Mouse (Mus musculus): Measurements from ENCODE around the gene Fam53b. TPM values are rescaled to one million over a fixed set of nuclear protein-coding genes. Genes with fewer than 3 reads are reported as not detected.
A peak's percentile ranks its signal among the peaks of the same experiment; 100 is the strongest.

Fam53b gene
- polyA plus RNA-seq, 1 experiment from 2014 or later: 36.0 TPM

DNA sequence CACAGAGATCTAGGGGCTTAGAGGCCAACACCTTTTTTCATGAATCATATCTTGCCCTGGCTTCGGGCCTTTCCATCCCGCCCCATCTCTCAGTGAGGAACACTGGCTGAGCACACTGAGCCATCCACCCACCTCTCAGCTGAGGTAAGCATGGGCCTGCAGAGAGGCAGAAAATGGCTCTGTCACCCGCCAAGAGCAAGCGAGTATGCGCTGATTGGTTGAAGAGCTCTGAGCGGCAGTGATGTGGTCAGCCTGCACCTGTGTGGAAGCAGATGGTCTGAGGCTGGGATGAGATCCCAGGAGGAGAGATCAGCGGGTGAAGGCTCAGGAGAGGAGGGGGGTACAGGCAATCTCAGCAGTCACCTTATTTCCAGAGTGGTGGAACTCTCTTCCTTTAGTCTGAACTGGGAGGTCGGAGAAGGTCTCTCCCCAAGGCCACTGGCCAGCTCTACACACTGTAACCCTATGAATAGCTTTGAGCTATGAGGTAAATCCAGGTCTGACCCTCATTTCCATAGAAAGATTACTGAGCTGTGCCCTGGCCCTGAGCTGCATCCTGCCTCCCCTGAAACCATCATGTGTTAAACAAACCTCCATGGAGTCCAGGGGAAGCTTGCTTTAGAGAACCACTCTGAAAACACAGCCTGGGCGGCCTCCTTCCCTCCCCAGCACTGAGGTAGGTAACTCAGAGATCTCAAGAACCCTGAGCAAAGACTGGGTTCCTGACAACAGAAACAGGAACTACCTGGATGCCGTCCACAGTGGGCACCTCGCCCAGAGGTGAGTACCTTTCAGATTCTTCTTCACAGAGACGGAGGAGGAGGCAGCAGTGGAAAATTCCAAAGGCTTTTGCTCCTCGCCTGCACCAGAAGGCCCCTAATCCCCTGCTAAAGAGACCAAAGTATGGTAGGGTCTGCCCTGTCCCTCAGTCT lies 6.5 kb downstream of the Fam53b start:
- Histone ChIP-seq H3K4me2 (ENCODE audit: low read depth, low read length) (no peak overlapping the region), H3K9me3 (ENCODE audit: control insufficient read depth, low read length) (no peaks in the 10 kb centered on the region), H3K4me1 (replicated peaks; ENCODE audit: control insufficient read depth, insufficient read depth, low read length) (peaks cover 66% of the 10 kb centered on the region), H3K4me3 (ENCODE audit: low read length) (no peak overlapping the region), H3K27me3 (ENCODE audit: control insufficient read depth, insufficient read depth, low read depth, low read length) (no peaks in the 10 kb centered on the region), H3K9ac (ENCODE audit: low read length) (no peak overlapping the region), H3K36me3 (ENCODE audit: control insufficient read depth, insufficient read depth, low read length) (no peaks in the 10 kb centered on the region), H3K27ac (ENCODE audit: low read length) (peak overlapping the region; percentile 81)
- 70% methylated on average over 13 of the region's 13 CpGs for WGBS
- ATAC-seq (ENCODE audit: low read depth): peak; percentile 25; the same call in 1 of the 2 replicates

DNA sequence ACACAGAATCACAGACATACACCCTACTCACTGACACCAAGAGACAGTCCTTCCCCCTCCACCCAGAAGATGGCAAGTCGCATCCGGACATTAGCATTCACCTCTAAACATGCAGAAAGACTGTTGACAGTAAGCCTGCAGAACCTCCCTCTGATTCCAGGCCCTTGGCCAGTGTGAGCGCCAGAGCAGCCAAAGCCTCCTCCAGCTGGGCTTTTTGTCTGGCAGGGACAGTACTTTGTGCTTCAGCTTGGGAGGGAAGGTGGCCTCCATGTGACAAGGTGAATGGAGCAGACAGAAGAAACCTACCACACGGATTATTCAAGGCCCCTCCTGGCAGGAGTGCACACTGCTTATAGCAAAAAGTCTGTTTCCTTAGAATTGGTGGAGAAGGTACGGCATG lies 7.4 kb downstream of the Fam53b start:
- Histone ChIP-seq H3K27ac (ENCODE audit: low read length) (0 out of 2 replicates have a peak overlapping the region, but pooled peaks have one; percentile 26), H3K27me3 (ENCODE audit: control insufficient read depth, insufficient read depth, low read depth, low read length) (no peaks in the 10 kb centered on the region), H3K4me2 (ENCODE audit: low read depth, low read length) (no peak overlapping the region), H3K9me3 (ENCODE audit: control insufficient read depth, low read length) (no peaks in the 10 kb centered on the region), H3K9ac (ENCODE audit: low read length) (no peak overlapping the region), H3K4me1 (replicated peaks; ENCODE audit: control insufficient read depth, insufficient read depth, low read length) (peaks cover 73% of the 10 kb centered on the region), H3K4me3 (ENCODE audit: low read length) (no peak overlapping the region), H3K36me3 (ENCODE audit: control insufficient read depth, insufficient read depth, low read length) (no peaks in the 10 kb centered on the region)
- 54% methylated on average over 5 of the region's 5 CpGs for whole genome bisulfite sequencing
- ATAC-seq (ENCODE audit: low read depth): no peak

DNA sequence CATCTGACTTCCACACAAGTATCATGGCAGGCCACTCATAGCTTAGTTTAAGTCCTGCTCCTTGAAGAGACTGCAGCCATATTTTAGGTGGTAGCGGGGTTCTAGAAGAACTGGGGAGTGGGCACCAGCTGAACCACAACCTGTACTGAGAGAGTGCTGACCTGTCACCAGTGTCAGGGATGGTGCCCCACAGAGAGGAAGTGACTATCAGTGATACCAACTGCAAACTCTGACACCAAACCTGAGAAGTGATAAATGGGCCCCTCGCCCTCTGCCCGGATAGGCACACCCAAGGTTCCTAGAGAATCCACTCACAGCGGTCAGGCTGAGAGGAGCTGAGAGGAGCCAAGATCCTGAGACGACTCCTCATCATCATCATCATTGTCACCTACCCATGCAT lies 8.7 kb downstream of the Fam53b start:
- Histone ChIP-seq H3K9ac (ENCODE audit: low read length) (no peak overlapping the region), H3K36me3 (ENCODE audit: control insufficient read depth, insufficient read depth, low read length) (no peaks in the 10 kb centered on the region), H3K4me1 (replicated peaks; ENCODE audit: control insufficient read depth, insufficient read depth, low read length) (peaks cover 66% of the 10 kb centered on the region), H3K27ac (ENCODE audit: low read length) (no peak overlapping the region), H3K9me3 (ENCODE audit: control insufficient read depth, low read length) (no peaks in the 10 kb centered on the region), H3K4me2 (ENCODE audit: low read depth, low read length) (no peak overlapping the region), H3K4me3 (ENCODE audit: low read length) (no peak overlapping the region), H3K27me3 (ENCODE audit: control insufficient read depth, insufficient read depth, low read depth, low read length) (no peaks in the 10 kb centered on the region)
- WGBS: 88% methylated on average over 5 of the region's 5 CpGs
- ATAC-seq (ENCODE audit: low read depth): no peak

DNA sequence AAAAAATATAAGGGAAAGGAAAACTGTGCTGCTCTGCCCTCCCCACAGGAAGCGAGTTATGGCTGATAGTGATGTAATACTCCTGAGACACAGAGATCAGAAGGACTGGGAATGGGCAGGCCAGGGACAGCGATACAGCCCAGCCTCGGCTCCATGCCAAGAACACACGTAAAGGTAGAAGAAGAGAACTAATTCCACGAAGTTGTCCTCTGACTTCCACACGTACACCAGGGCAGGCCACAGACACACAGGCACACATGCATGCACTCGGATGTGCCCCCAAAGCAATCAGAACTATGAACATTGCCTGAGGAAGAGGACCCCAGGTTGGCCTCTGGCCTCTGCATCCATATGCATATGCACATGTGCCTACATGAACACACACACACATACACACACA lies 9.2 kb downstream of the Fam53b start:
- ATAC-seq (ENCODE audit: low read depth): no peak
- Histone ChIP-seq H3K4me3 (ENCODE audit: low read length) (no peak overlapping the region), H3K4me2 (ENCODE audit: low read depth, low read length) (no peak overlapping the region), H3K27me3 (ENCODE audit: control insufficient read depth, insufficient read depth, low read depth, low read length) (no peaks in the 10 kb centered on the region), H3K4me1 (replicated peaks; ENCODE audit: control insufficient read depth, insufficient read depth, low read length) (peaks cover 66% of the 10 kb centered on the region), H3K27ac (ENCODE audit: low read length) (no peak overlapping the region), H3K9me3 (ENCODE audit: control insufficient read depth, low read length) (no peaks in the 10 kb centered on the region), H3K36me3 (ENCODE audit: control insufficient read depth, insufficient read depth, low read length) (no peaks in the 10 kb centered on the region), H3K9ac (ENCODE audit: low read length) (no peak overlapping the region; the same call in 1 of the 2 replicates)
- 61% methylated on average over 7 of the region's 7 CpGs for WGBS

DNA sequence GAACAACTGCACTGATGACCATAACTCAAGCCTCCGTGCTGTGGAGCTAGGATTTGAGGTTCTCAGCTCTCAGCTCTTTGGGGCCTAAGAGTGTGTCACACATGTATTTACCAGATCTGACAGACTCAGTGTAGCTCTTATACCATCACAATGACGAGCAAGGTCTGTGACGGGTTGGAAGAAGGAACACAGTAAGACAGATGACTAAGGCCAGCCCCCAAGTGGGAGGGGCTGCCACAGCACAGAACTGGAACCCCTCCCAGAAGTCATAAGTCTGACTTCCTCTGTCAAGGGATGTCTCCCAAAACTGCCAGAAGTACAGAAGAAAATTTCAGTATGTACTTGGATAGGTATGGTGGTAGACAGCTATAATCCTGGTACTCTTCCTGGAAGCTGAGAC lies 9.7 kb downstream of the Fam53b start:
- Histone ChIP-seq H3K9ac (ENCODE audit: low read length) (no peak overlapping the region), H3K36me3 (ENCODE audit: control insufficient read depth, insufficient read depth, low read length) (no peaks in the 10 kb centered on the region), H3K27ac (ENCODE audit: low read length) (no peak overlapping the region), H3K4me1 (replicated peaks; ENCODE audit: control insufficient read depth, insufficient read depth, low read length) (peaks cover 64% of the 10 kb centered on the region), H3K9me3 (ENCODE audit: control insufficient read depth, low read length) (no peaks in the 10 kb centered on the region), H3K4me2 (ENCODE audit: low read depth, low read length) (no peak overlapping the region), H3K4me3 (ENCODE audit: low read length) (no peak overlapping the region), H3K27me3 (ENCODE audit: control insufficient read depth, insufficient read depth, low read depth, low read length) (no peaks in the 10 kb centered on the region)
- ATAC-seq (ENCODE audit: low read depth): no peak
- WGBS: 57% methylated on average over 3 of the region's 3 CpGs

DNA sequence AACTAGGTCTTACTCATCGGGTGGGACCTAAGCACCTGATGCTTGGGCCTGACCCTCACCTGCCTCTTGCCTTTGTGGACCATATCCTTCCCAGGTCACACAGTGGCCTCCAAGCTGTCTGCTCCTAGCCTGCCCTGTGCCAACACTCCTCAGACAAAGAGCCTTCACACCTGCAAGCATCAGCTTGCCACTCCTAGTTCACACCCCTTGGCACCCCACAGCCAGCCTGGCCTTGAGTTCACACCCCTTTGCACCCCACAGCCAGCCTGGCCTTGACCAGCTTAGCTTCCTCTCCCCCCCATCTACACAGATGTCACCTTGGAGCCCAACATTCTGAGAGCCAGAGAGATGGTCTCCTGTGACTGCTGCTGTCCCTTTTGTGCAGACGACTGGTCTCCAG lies 10.3 kb downstream of the Fam53b start:
- no peak overlapping the region for H3K4me2 ChIP-seq (ENCODE audit: low read depth, low read length)
- no peak overlapping the region for H3K27ac ChIP-seq (ENCODE audit: low read length)
- H3K4me3 ChIP-seq (ENCODE audit: low read length): no peak overlapping the region
- H3K9ac ChIP-seq (ENCODE audit: low read length): no peak overlapping the region
- ATAC-seq (ENCODE audit: low read depth): no peak
- peaks cover 58% of the 10 kb centered on the region for H3K4me1 ChIP-seq (replicated peaks; ENCODE audit: control insufficient read depth, insufficient read depth, low read length)
- no peaks in the 10 kb centered on the region for H3K36me3 ChIP-seq (ENCODE audit: control insufficient read depth, insufficient read depth, low read length)
- H3K9me3 ChIP-seq (ENCODE audit: control insufficient read depth, low read length): no peaks in the 10 kb centered on the region
- no peaks in the 10 kb centered on the region for H3K27me3 ChIP-seq (ENCODE audit: control insufficient read depth, insufficient read depth, low read depth, low read length)
- WGBS: 68% methylated on average over 2 of the region's 2 CpGs

DNA sequence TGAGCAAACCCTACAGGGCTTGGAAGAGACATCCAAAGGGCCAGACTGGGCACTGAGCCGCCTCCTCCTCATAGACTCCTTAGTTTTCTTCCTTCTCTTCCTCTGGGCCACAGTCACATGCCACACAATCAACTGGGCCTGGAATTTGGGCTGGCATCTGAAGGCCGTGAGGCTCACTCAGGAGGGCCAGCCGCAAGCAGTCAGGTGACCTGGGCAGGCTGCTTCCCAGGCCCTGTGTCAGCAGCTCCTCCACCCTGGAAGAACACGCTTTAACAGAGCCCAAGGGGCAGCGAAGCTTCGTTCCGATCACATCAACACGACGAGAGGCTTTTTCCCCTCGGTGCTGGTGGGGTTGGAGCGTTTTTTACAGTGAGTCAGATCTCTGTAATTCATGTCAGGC lies 11.0 kb downstream of the Fam53b start:
- no peaks in the 10 kb centered on the region for H3K9me3 ChIP-seq (ENCODE audit: control insufficient read depth, low read length)
- no peak overlapping the region; the same call in 1 of the 2 replicates for H3K27ac ChIP-seq (ENCODE audit: low read length)
- no peak overlapping the region for H3K9ac ChIP-seq (ENCODE audit: low read length)
- H3K4me2 ChIP-seq (ENCODE audit: low read depth, low read length): no peak overlapping the region
- no peaks in the 10 kb centered on the region for H3K36me3 ChIP-seq (ENCODE audit: control insufficient read depth, insufficient read depth, low read length)
- no peak for ATAC-seq (ENCODE audit: low read depth)
- H3K27me3 ChIP-seq (ENCODE audit: control insufficient read depth, insufficient read depth, low read depth, low read length): no peaks in the 10 kb centered on the region
- 76% methylated on average over 11 of the region's 11 CpGs for WGBS
- H3K4me1 ChIP-seq (replicated peaks; ENCODE audit: control insufficient read depth, insufficient read depth, low read length): peaks cover 54% of the 10 kb centered on the region
- no peak overlapping the region for H3K4me3 ChIP-seq (ENCODE audit: low read length)

DNA sequence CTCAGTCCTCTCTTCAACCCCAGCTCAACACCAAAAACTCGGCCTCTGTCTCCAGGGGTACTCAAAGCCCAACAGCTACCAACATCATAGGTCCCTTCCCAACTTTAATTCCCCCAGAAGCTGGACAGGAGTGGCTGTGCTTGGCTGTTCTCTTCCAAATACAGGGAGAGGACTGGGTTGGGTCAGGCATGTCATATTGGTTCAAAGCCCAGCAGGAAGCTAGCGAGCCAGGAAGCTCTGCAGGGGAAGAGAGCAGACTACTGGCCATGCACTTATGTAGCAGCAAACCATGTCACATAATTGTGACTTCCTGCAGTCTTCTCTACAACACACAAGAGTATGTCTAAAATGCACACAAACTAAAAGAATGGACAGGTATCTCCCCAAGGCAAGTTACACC lies 11.6 kb downstream of the Fam53b start:
- no peak overlapping the region for H3K4me2 ChIP-seq (ENCODE audit: low read depth, low read length)
- H3K27me3 ChIP-seq (ENCODE audit: control insufficient read depth, insufficient read depth, low read depth, low read length): no peaks in the 10 kb centered on the region
- H3K9me3 ChIP-seq (ENCODE audit: control insufficient read depth, low read length): no peaks in the 10 kb centered on the region
- 71% methylated on average over 2 of the region's 2 CpGs for WGBS
- no peak overlapping the region for H3K9ac ChIP-seq (ENCODE audit: low read length)
- peaks cover 54% of the 10 kb centered on the region for H3K4me1 ChIP-seq (replicated peaks; ENCODE audit: control insufficient read depth, insufficient read depth, low read length)
- H3K4me3 ChIP-seq (ENCODE audit: low read length): no peak overlapping the region
- no peaks in the 10 kb centered on the region for H3K36me3 ChIP-seq (ENCODE audit: control insufficient read depth, insufficient read depth, low read length)
- no peak for ATAC-seq (ENCODE audit: low read depth)
- peak overlapping the region; percentile 36 for H3K27ac ChIP-seq (ENCODE audit: low read length)

DNA sequence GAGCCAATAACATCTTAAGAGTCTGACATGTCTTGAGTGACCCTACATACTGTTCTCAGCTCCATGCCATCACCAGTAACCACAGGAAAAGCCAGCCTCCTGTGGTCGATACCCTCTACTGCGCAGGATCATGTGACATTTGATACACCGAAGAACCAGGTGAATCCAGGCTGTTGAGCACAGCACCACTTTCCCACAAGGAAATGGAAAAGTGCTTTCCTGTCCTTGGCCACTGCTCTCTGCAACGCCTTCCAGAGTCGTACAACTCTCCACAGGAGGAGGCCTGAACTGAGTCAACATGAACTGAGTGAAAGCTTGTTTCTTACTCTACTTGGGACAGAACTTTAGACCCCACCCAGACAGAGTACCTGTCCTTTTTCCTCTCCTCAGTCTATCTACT lies 12.2 kb downstream of the Fam53b start:
- no peak overlapping the region for H3K4me2 ChIP-seq (ENCODE audit: low read depth, low read length)
- H3K4me1 ChIP-seq (replicated peaks; ENCODE audit: control insufficient read depth, insufficient read depth, low read length): peaks cover 52% of the 10 kb centered on the region
- H3K27ac ChIP-seq (ENCODE audit: low read length): peak overlapping the region; percentile 35
- no peak for ATAC-seq (ENCODE audit: low read depth)
- H3K9ac ChIP-seq (ENCODE audit: low read length): no peak overlapping the region
- no peaks in the 10 kb centered on the region for H3K36me3 ChIP-seq (ENCODE audit: control insufficient read depth, insufficient read depth, low read length)
- H3K4me3 ChIP-seq (ENCODE audit: low read length): no peak overlapping the region
- H3K9me3 ChIP-seq (ENCODE audit: control insufficient read depth, low read length): no peaks in the 10 kb centered on the region
- 70% methylated on average over 5 of the region's 5 CpGs for WGBS
- H3K27me3 ChIP-seq (ENCODE audit: control insufficient read depth, insufficient read depth, low read depth, low read length): no peaks in the 10 kb centered on the region

All from lung, embryonic 16.5 days (tissue).